Mouse (Mus musculus) cortical plate, adult 2 months (tissue): ENCODE data around the gene Rnd3.

Experiments
- CTCF ChIP-seq: fragments of 200-500 bp; IDR thresholded peaks from 2 replicates; pipeline ENCODE4 v1.5.1; 2011; ENCODE audit warnings: mild to moderate bottlenecking, control low read depth, low read length; ENCODE audit not compliant: insufficient read depth; ENCODE audit errors: extremely low read depth
- POLR2A ChIP-seq: fragments of 200-500 bp; IDR thresholded peaks from 2 replicates; pipeline ENCODE4 v1.6.1; 2011; ENCODE audit warnings: mild to moderate bottlenecking, low read length, control low read depth; ENCODE audit not compliant: insufficient read depth; ENCODE audit errors: extremely low read depth

DNA sequence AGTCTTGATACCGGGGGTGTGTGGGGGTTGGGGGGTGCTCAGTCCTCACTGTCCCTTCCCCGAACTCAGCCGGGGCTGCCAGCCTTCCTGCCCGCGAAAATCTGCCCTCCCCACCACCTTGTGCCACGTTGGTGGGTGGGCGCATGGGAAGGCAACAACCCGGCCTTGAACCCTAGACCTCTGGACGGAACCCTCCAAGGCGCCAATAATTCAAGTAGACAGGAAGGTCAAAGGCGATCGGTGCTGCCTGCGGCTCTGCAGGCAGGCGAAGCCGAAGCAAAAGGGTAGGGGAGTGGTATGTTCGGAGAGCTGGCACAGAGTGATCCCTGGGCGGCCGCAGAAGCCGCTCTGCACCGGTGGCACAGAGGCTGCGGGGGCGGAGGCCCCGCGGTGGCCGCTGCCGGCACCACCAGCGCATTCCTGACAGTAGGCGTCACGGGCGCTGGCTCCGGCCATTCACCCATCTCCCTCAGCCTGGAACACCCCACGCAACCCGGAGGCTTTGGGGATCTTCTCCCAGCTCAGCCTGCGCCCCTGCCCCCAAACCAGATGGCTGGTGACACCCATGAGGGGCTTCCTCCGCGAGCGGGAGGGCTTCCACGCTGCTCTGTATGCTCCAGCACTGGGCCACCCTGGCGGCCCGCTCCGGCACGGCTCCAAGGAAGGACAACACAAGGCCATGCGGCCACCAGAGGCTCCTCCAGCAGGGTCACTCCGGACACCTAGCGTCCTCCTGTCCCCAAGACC lies 1.4 kb downstream of the Rnd3 start:
- TF ChIP-seq CTCF = no peak
- no peak for TF ChIP-seq POLR2A
